Mouse (Mus musculus) liver, adult 2 months (tissue): ENCODE measurements at regions not wholly inside any gene's neighbourhood (a gene's known extent, or its start where the extent isn't known, plus 50 kb on each side); places are given as distances from the start of the nearest gene placed in this dataset.

ENCODE experiments used
- CTCF ChIP-seq: fragments of 200-500 bp; IDR thresholded peaks from 2 replicates; pipeline ENCODE4 v1.5.1; 2011; ENCODE audit warnings: low read depth, low read length, control low read depth
- POLR2A ChIP-seq: fragments of 200-500 bp; IDR thresholded peaks from 2 replicates; pipeline ENCODE4 v1.6.1; 2011; ENCODE audit warnings: low read length, control low read depth; ENCODE audit not compliant: insufficient read depth; ENCODE audit errors: extremely low read depth

- TF ChIP-seq CTCF (no peak), POLR2A (no peak)
Observed at GRCm38 (mm10) chr11:44278521-44279208, 121.2 kb upstream of the Il12b start.
